Mouse (Mus musculus) intestine, postnatal 0 days (tissue): ENCODE measurements at regions not wholly inside any gene's neighbourhood (a gene's known extent, or its start where the extent isn't known, plus 50 kb on each side); places are given as distances from the start of the nearest gene placed in this dataset.
A peak's percentile ranks its signal among the peaks of the same experiment; 100 is the strongest.

Source experiments
- ATAC-seq: fragments of 200-750 bp; cut with Nextera tagmentation; 2 replicates; pipeline ENCODE4 v1.8.0; 2017; ENCODE audit warnings: mild to moderate bottlenecking, moderate TSS enrichment, moderate library complexity
- H3K27ac ChIP-seq: fragments of 300-500 bp; sonication (generic); 2 replicates; pipeline ENCODE4 v1.5.1; 2014; ENCODE audit warnings: mild to moderate bottlenecking, low read depth, low read length, moderate library complexity
- H3K27me3 ChIP-seq: fragments of 300-500 bp; sonication (generic); replicated peaks from 2 replicates; pipeline ENCODE4 v1.6.1; 2014; ENCODE audit warnings: low read length, mixed read lengths; ENCODE audit not compliant: control insufficient read depth, insufficient read depth
- H3K36me3 ChIP-seq: fragments of 300-500 bp; sonication (generic); 2 replicates; pipeline ENCODE4 v1.6.1; 2014; ENCODE audit warnings: mild to moderate bottlenecking, moderate library complexity; ENCODE audit not compliant: control insufficient read depth, insufficient read depth
- H3K4me1 ChIP-seq: fragments of 300-500 bp; sonication (generic); replicated peaks from 2 replicates; pipeline ENCODE4 v1.6.1; 2014; ENCODE audit warnings: antibody characterized with exemption, low read length, mixed read lengths; ENCODE audit not compliant: control insufficient read depth, insufficient read depth
- H3K4me2 ChIP-seq: fragments of 300-500 bp; sonication (generic); replicated peaks from 2 replicates; pipeline ENCODE4 v1.6.1; 2014; ENCODE audit warnings: low read depth, mild to moderate bottlenecking, moderate library complexity
- H3K4me3 ChIP-seq: fragments of 300-500 bp; sonication (generic); 2 replicates; pipeline ENCODE4 v1.5.1; 2014; ENCODE audit warnings: low read depth, low read length
- H3K9ac ChIP-seq: fragments of 300-500 bp; sonication (generic); 2 replicates; pipeline ENCODE4 v1.6.1; 2014; ENCODE audit warnings: mild to moderate bottlenecking, low read depth, low read length
- H3K9me3 ChIP-seq: fragments of 300-500 bp; sonication (generic); 2 replicates; pipeline ENCODE4 v1.6.1; 2016; ENCODE audit warnings: mixed run types; ENCODE audit not compliant: control insufficient read depth
- CTCF ChIP-seq: sonication (generic); IDR thresholded peaks from 2 replicates; pipeline ENCODE4 v1.5.1; 2016; ENCODE audit warnings: low read depth, mild to moderate bottlenecking, control low read depth, antibody characterized with exemption, moderate library complexity
- WGBS: fragments of 180-500 bp; shearing (Covaris S2); extraction: QIAGEN DNeasy Blood & Tissue Kit; methylation state at CpG from one replicate; pipeline ENCODE4 v1.1.7; 2014; 5-methylcytosine and 5-hydroxymethylcytosine counted together

GRCm38 (mm10) chr1:14484121-14484916 is 1608.8 kb downstream of the 4930444P10Rik start:
- Histone ChIP-seq H3K9ac (no peak overlapping the region), H3K4me2 (no peak overlapping the region), H3K36me3 (no peaks in the 10 kb centered on the region), H3K4me3 (no peak overlapping the region), H3K27me3 (no peaks in the 10 kb centered on the region), H3K4me1 (no peaks in the 10 kb centered on the region), H3K9me3 (no peaks in the 10 kb centered on the region), H3K27ac (no peak overlapping the region)
- TF ChIP-seq CTCF = no peak
- peak; percentile 70 for ATAC-seq
- WGBS = 84% methylated on average over 6 of the region's 6 CpGs

GRCm38 (mm10) chr1:14472294-14472693 is 1620.8 kb downstream of the 4930444P10Rik start:
- no peaks in the 10 kb centered on the region for H3K36me3 ChIP-seq
- H3K4me3 ChIP-seq = no peak overlapping the region
- H3K4me1 ChIP-seq = no peaks in the 10 kb centered on the region
- 43% methylated on average over 3 of the region's 3 CpGs for WGBS
- no peak overlapping the region for H3K4me2 ChIP-seq
- H3K27ac ChIP-seq = no peak overlapping the region
- no peak for ATAC-seq
- no peaks in the 10 kb centered on the region for H3K27me3 ChIP-seq
- H3K9me3 ChIP-seq = no peaks in the 10 kb centered on the region
- H3K9ac ChIP-seq = no peak overlapping the region
- TF ChIP-seq CTCF = no peak

GRCm38 (mm10) chr1:14471551-14471950 is 1621.6 kb downstream of the 4930444P10Rik start:
- Histone ChIP-seq H3K36me3 (no peaks in the 10 kb centered on the region), H3K4me2 (no peak overlapping the region), H3K9ac (no peak overlapping the region), H3K27ac (no peak overlapping the region), H3K4me3 (no peak overlapping the region), H3K9me3 (no peaks in the 10 kb centered on the region), H3K27me3 (no peaks in the 10 kb centered on the region), H3K4me1 (no peaks in the 10 kb centered on the region)
- 43% methylated on average over 2 of the region's 2 CpGs for WGBS
- no peak for ATAC-seq
- TF ChIP-seq CTCF = no peak

GRCm38 (mm10) chr1:14464788-14465482 is 1628.2 kb downstream of the 4930444P10Rik start:
- 16% methylated on average over 5 of the region's 5 CpGs for WGBS
- no peaks in the 10 kb centered on the region for H3K9me3 ChIP-seq
- no peaks in the 10 kb centered on the region for H3K36me3 ChIP-seq
- no peak overlapping the region for H3K4me3 ChIP-seq
- H3K9ac ChIP-seq = no peak overlapping the region
- H3K4me2 ChIP-seq = no peak overlapping the region
- H3K27me3 ChIP-seq = no peaks in the 10 kb centered on the region
- no peak for TF ChIP-seq CTCF
- no peak for ATAC-seq
- no peaks in the 10 kb centered on the region for H3K4me1 ChIP-seq
- H3K27ac ChIP-seq = no peak overlapping the region

- Histone ChIP-seq H3K9ac (no peak overlapping the region), H3K36me3 (no peaks in the 10 kb centered on the region), H3K4me3 (no peak overlapping the region), H3K9me3 (no peaks in the 10 kb centered on the region), H3K4me1 (no peaks in the 10 kb centered on the region), H3K4me2 (no peak overlapping the region), H3K27ac (no peak overlapping the region), H3K27me3 (no peaks in the 10 kb centered on the region)
- ATAC-seq = no peak
- 27% methylated on average over 3 of the region's 3 CpGs for WGBS
- no peak for TF ChIP-seq CTCF
Observed at GRCm38 (mm10) chr1:14462496-14462895, 1630.6 kb downstream of the 4930444P10Rik start.

- ATAC-seq = no peak
- H3K27me3 ChIP-seq = no peaks in the 10 kb centered on the region
- H3K4me1 ChIP-seq = no peaks in the 10 kb centered on the region
- no peaks in the 10 kb centered on the region for H3K9me3 ChIP-seq
- TF ChIP-seq CTCF = no peak
- H3K9ac ChIP-seq = no peak overlapping the region
- 66% methylated on average over 4 of the region's 4 CpGs for WGBS
- no peak overlapping the region for H3K4me2 ChIP-seq
- no peak overlapping the region for H3K27ac ChIP-seq
- H3K4me3 ChIP-seq = no peak overlapping the region
- no peaks in the 10 kb centered on the region for H3K36me3 ChIP-seq
Observed at GRCm38 (mm10) chr1:14460811-14461210, 1632.3 kb downstream of the 4930444P10Rik start.
